10 mouse cellular contexts compared by ENCODE assay signal in genomic region chr9:37329456-37329855, GRCm38 (mm10). TPM values are rescaled to one million over a fixed set of nuclear protein-coding genes. Genes with fewer than 3 reads are reported as not detected.
DNase-seq lines count a peak whose midpoint lies in the region; ATAC-seq and TF ChIP-seq lines count a peak whose summit lies in the region.
"Had no signal": no experiment of that assay in that cellular context is flagged by ENCODE, and none has a peak within 500 bp of the region (broad histone marks: within the 10 kb centered on the region; RNA-seq: fewer than 3 reads in every experiment).

No protein-coding gene starts in this region.

- no peak overlapping the region for H3K4me2 ChIP-seq in liver, embryonic 14.5 days (ENCODE audit: low read depth)
- H3K4me2 ChIP-seq: midbrain, embryonic 13.5 days had no signal

- ATAC-seq in liver, embryonic 14.5 days (ENCODE audit: insufficient read depth) = no peak
- peak; percentile 49; the same call in 1 of the 2 replicates for ATAC-seq in megakaryocyte, adult 5-6 weeks (ENCODE audit: poor library complexity, severe bottlenecking)
- ATAC-seq: midbrain, embryonic 13.5 days had no signal

- WGBS in liver, embryonic 14.5 days (ENCODE audit: insufficient replicate concordance) = 40% methylated on average over 3 of the region's 3 CpGs

- H3K9me3 ChIP-seq in liver, embryonic 14.5 days (ENCODE audit: control insufficient read depth, low read length) = no peaks in the 10 kb centered on the region
- H3K9me3 ChIP-seq: hindbrain, embryonic 10.5 days; midbrain, embryonic 13.5 days had no signal

- no peak overlapping the region for H3K9ac ChIP-seq in liver, embryonic 14.5 days (replicated peaks)
- H3K9ac ChIP-seq: midbrain, embryonic 13.5 days had no signal

- H3K36me3 ChIP-seq in liver, embryonic 14.5 days (replicated peaks; ENCODE audit: control insufficient read depth, insufficient read depth, low read depth) = no peaks in the 10 kb centered on the region
- H3K36me3 ChIP-seq: hindbrain, embryonic 10.5 days; midbrain, embryonic 13.5 days had no signal

- H3K27me3 ChIP-seq in liver, embryonic 14.5 days (ENCODE audit: control insufficient read depth, insufficient read depth, low read length) = no peaks in the 10 kb centered on the region
- H3K27me3 ChIP-seq: midbrain, embryonic 13.5 days had no signal

- peak; percentile 61; the same call in 1 of the 2 replicates for TF ChIP-seq CTCF in liver, embryonic 14.5 days (IDR thresholded peaks at IDR 0.05; ENCODE audit: low read depth)

- no peak overlapping the region for H3K4me3 ChIP-seq in liver, embryonic 14.5 days (ENCODE audit: insufficient read depth in 1 of 2, low read depth in 2 of 2, low read length in 2 of 2)
- H3K4me3 ChIP-seq: hindbrain, embryonic 10.5 days; midbrain, embryonic 13.5 days had no signal

- no peak overlapping the region for H3K27ac ChIP-seq in liver, embryonic 14.5 days
- H3K27ac ChIP-seq: hindbrain, embryonic 10.5 days; midbrain, embryonic 13.5 days had no signal

- H3K4me1 ChIP-seq in liver, embryonic 14.5 days (replicated peaks; ENCODE audit: control insufficient read depth in 2 of 2, insufficient read depth in 2 of 2, low read length in 1 of 2) = no peaks in the 10 kb centered on the region
- H3K4me1 ChIP-seq: hindbrain, embryonic 10.5 days; midbrain, embryonic 13.5 days had no signal

- TF ChIP-seq EP300 in liver, embryonic 14.5 days (IDR thresholded peaks at IDR 0.05; ENCODE audit: low read depth) = no peak

- peak; percentile 26 for DNase-seq in embryo, embryonic 10.5 days (ENCODE audit: low spot score)
- no peak for DNase-seq in embryo, embryonic 11 days
- DNase-seq in liver, embryonic 14.5 days (ENCODE audit: low read depth in 3 of 3, low spot score in 3 of 3) = no peak
- DNase-seq in liver = no peak
- DNase-seq in Muller cell, postnatal 12 days (ENCODE audit: inconsistent ontology term) = peak; percentile 22
- DNase-seq in kidney, adult 11 months = no peak
- DNase-seq in spleen, adult 12 weeks (ENCODE audit: low spot score) = no peak

RNA-seq across cellular contexts. Expression of gene Ccdc15, which starts 18.8 kb away (rescaled TPM):
- polyA plus RNA-seq in liver, embryonic 14.5 days (2012; rRNA removed) = 1.1 and 1.5 TPM in 2 replicates
- polyA plus RNA-seq in liver, embryonic 14.5 days (2014; fragmentation: Nextera tagmentation; extraction: Ambion mirVana) = 3.0 and 3.6 TPM in 2 replicates
- 6.0 and 9.2 TPM in 2 replicates for total RNA-seq in megakaryocyte, adult 5-6 weeks (2015)
- 6.7 and 8.3 TPM in 2 replicates for total RNA-seq in megakaryocyte, adult 5-6 weeks (2017)

RNA-seq across cellular contexts. Expression of gene Hepacam, which starts 37.7 kb away (rescaled TPM):
- polyA plus RNA-seq in liver, embryonic 14.5 days (2012; rRNA removed) = not detected in 2 replicates
- not detected in 2 replicates for polyA plus RNA-seq in liver, embryonic 14.5 days (2014; fragmentation: Nextera tagmentation; extraction: Ambion mirVana)
- not detected in 2 replicates for total RNA-seq in megakaryocyte, adult 5-6 weeks (2015)
- total RNA-seq in megakaryocyte, adult 5-6 weeks (2017) = not detected in 2 replicates

Comparison
In these comparisons a context has a peak if more than half of its experiments do, and no peak if none do; other contexts are left out.
1. DNase-seq: peak in embryo, embryonic 10.5 days (single experiment) and Muller cell, postnatal 12 days (single experiment); none in embryo, embryonic 11 days (single experiment), liver, embryonic 14.5 days (0 of 3), liver (single experiment), kidney, adult 11 months (single experiment) and spleen, adult 12 weeks (single experiment).